Mouse (Mus musculus) liver, embryonic 15.5 days (tissue): ENCODE data around the gene Rassf4. TPM values are rescaled to one million over a fixed set of nuclear protein-coding genes. Genes with fewer than 3 reads are reported as not detected.
"Not testable (repeated sequence)": the region's sequence is repeated elsewhere in the genome, so short reads cannot be mapped to it uniquely, and the experiment has no call there.

Experiments
- ATAC-seq: fragments of 200-750 bp; cut with Nextera tagmentation; 2 replicates; pipeline ENCODE4 v1.8.0; 2017; ENCODE audit warnings: moderate number of reproducible peaks, mild to moderate bottlenecking, moderate library complexity; ENCODE audit not compliant: insufficient read depth
- H3K27ac ChIP-seq: fragments of 300-500 bp; sonication (generic); replicated peaks from 2 replicates; pipeline ENCODE4 v1.5.1; 2015; ENCODE audit warnings: mild to moderate bottlenecking, inconsistent platforms
- H3K27me3 ChIP-seq: fragments of 300-500 bp; sonication (generic); 2 replicates; pipeline ENCODE4 v1.6.1; 2015; ENCODE audit warnings: mild to moderate bottlenecking, inconsistent platforms
- H3K36me3 ChIP-seq: fragments of 300-500 bp; sonication (generic); replicated peaks from 2 replicates; pipeline ENCODE4 v1.6.1; 2015; ENCODE audit warnings: moderate library complexity, mild to moderate bottlenecking, inconsistent platforms
- H3K4me1 ChIP-seq: fragments of 300-500 bp; sonication (generic); replicated peaks from 2 replicates; pipeline ENCODE4 v1.6.1; 2015; ENCODE audit warnings: inconsistent platforms
- H3K4me2 ChIP-seq: fragments of 300-500 bp; sonication (generic); 2 replicates; pipeline ENCODE4 v1.6.1; 2015; ENCODE audit warnings: moderate library complexity, mild to moderate bottlenecking, inconsistent platforms
- H3K4me3 ChIP-seq: fragments of 300-500 bp; sonication (generic); replicated peaks from 2 replicates; pipeline ENCODE4 v1.5.1; 2015; ENCODE audit warnings: mild to moderate bottlenecking, inconsistent platforms
- H3K9ac ChIP-seq: fragments of 300-500 bp; sonication (generic); 2 replicates; pipeline ENCODE4 v1.6.1; 2015; ENCODE audit warnings: moderate library complexity, mild to moderate bottlenecking, inconsistent platforms
- H3K9me3 ChIP-seq: fragments of 300-500 bp; sonication (generic); replicated peaks from 2 replicates; pipeline ENCODE4 v1.6.1; 2016; ENCODE audit warnings: inconsistent platforms
- WGBS: fragments of 180-500 bp; shearing (Covaris S2); methylation state at CpG from one replicate; pipeline ENCODE4 v1.1.7; 2015; ENCODE audit warnings: mixed read lengths; ENCODE audit not compliant: insufficient replicate concordance; 5-methylcytosine and 5-hydroxymethylcytosine counted together
- polyA plus RNA-seq: library from polyadenylated mRNA; unstranded; fragments of >200 nt; fragmentation: Nextera tagmentation; extraction: Ambion mirVana; gene quantifications from 2 replicates; pipeline ENCODE4 v1.2.1, GENCODE M21; 2015

The Rassf4 gene
- polyA plus RNA-seq, 1 experiment from 2014 or later: 7.7 TPM

- no peak for ATAC-seq
- no peak overlapping the region for H3K4me3 ChIP-seq
- no peaks in the 10 kb centered on the region for H3K9me3 ChIP-seq
- no peak overlapping the region for H3K9ac ChIP-seq
- H3K27me3 ChIP-seq: no peaks in the 10 kb centered on the region
- no peaks in the 10 kb centered on the region for H3K36me3 ChIP-seq
- 51% methylated on average over 9 of the region's 9 CpGs for WGBS
- peaks cover 33% of the 10 kb centered on the region for H3K4me1 ChIP-seq
- no peak overlapping the region for H3K4me2 ChIP-seq
- H3K27ac ChIP-seq: peak overlapping the region; percentile 82
Measured at GRCm38 (mm10) chr6:116636581-116637235, 37.0 kb downstream of the Rassf4 start.

GRCm38 (mm10) chr6:116635251-116636180 is 38.2 kb downstream of the Rassf4 start:
- 33% methylated on average over 10 of the region's 10 CpGs for WGBS
- H3K4me2 ChIP-seq: no peak overlapping the region

GRCm38 (mm10) chr6:116633741-116634695 is 39.7 kb downstream of the Rassf4 start:
- peaks cover 39% of the 10 kb centered on the region for H3K4me1 ChIP-seq
- no peaks in the 10 kb centered on the region for H3K27me3 ChIP-seq
- no peak for ATAC-seq
- no peak overlapping the region for H3K4me2 ChIP-seq
- H3K9me3 ChIP-seq: no peaks in the 10 kb centered on the region
- H3K9ac ChIP-seq: no peak overlapping the region
- no peaks in the 10 kb centered on the region for H3K36me3 ChIP-seq
- H3K27ac ChIP-seq: peak overlapping the region; percentile 82; the same call in 1 of the 2 replicates
- H3K4me3 ChIP-seq: no peak overlapping the region
- WGBS: 70% methylated on average over 17 of the region's 17 CpGs

More at GRCm38 (mm10) chr6:116635251-116636180, 38.2 kb downstream of the Rassf4 start:
- Histone ChIP-seq H3K27ac (peak overlapping the region; percentile 82), H3K4me3 (no peak overlapping the region), H3K36me3 (no peaks in the 10 kb centered on the region), H3K9ac (no peak overlapping the region), H3K9me3 (no peaks in the 10 kb centered on the region), H3K4me1 (peaks cover 40% of the 10 kb centered on the region), H3K27me3 (no peaks in the 10 kb centered on the region)
- ATAC-seq: peak; percentile 84

GRCm38 (mm10) chr6:116632129-116632528 is 41.6 kb downstream of the Rassf4 start:
- Histone ChIP-seq H3K9ac (no peak overlapping the region), H3K4me2 (no peak overlapping the region), H3K4me1 (peaks cover 41% of the 10 kb centered on the region), H3K27me3 (no peaks in the 10 kb centered on the region), H3K36me3 (no peaks in the 10 kb centered on the region), H3K27ac (no peak overlapping the region), H3K9me3 (no peaks in the 10 kb centered on the region), H3K4me3 (no peak overlapping the region)
- ATAC-seq: no peak
- 33% methylated on average over 1 of the region's 1 CpGs for WGBS

- Histone ChIP-seq H3K4me1 (peaks cover 22% of the 10 kb centered on the region), H3K36me3 (peaks cover 8% of the 10 kb centered on the region), H3K27me3 (no peaks in the 10 kb centered on the region), H3K9ac (no peak overlapping the region), H3K4me3 (no peak overlapping the region), H3K27ac (no peak overlapping the region), H3K4me2 (no peak overlapping the region), H3K9me3 (no peaks in the 10 kb centered on the region)
- WGBS: 44% methylated on average over 10 of the region's 10 CpGs
- no peak for ATAC-seq
Measured at GRCm38 (mm10) chr6:116629766-116630165, 44.0 kb downstream of the Rassf4 start.

GRCm38 (mm10) chr6:116628539-116629171 is 45.1 kb downstream of the Rassf4 start, which contains the start of gene Zfp422:
Gene Zfp422 (minus strand): TSS chr6:116628999.
- peak within 1 kb of the TSS; percentile 57; the same call in 1 of the 2 replicates for H3K27ac ChIP-seq
- peaks cover 22% of the 10 kb centered on the region for H3K4me1 ChIP-seq
- peak; percentile 74 for ATAC-seq
- no peaks in the 10 kb centered on the region for H3K27me3 ChIP-seq
- H3K36me3 ChIP-seq: peaks cover 11% of the 10 kb centered on the region
- peak within 1 kb of the TSS; percentile 78 for H3K4me2 ChIP-seq
- no peaks in the 10 kb centered on the region for H3K9me3 ChIP-seq
- peak within 1 kb of the TSS; percentile 70 for H3K9ac ChIP-seq
- peak within 1 kb of the TSS; percentile 70 for H3K4me3 ChIP-seq
- under 1% methylated on average over 56 of the region's 56 CpGs for WGBS

DNA sequence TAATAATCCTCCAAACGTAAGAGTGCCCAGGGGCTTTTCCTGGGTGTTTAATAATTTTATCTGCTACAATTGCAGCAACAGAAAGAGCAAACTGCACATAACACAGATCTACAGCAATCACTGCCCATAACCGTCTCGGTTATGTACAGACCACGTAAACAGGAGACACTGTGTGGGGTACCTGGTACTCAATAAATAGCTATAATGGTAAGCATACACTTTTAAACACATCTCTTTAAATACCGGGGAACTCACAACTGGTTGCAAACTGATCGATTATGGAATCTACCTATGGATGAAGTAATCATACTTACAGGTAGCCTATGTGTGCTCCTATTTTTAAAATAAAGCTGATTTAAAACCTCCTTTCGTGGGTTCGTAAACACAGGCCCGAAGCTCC is 45.7 kb downstream of the Rassf4 start:
- Histone ChIP-seq H3K9ac (peak overlapping the region; percentile 70; the same call in 1 of the 2 replicates), H3K36me3 (peaks cover 11% of the 10 kb centered on the region), H3K27ac (0 out of 2 replicates have a peak overlapping the region, but pooled peaks have one; percentile 57), H3K9me3 (no peaks in the 10 kb centered on the region), H3K27me3 (no peaks in the 10 kb centered on the region), H3K4me1 (peaks cover 22% of the 10 kb centered on the region), H3K4me2 (peak overlapping the region; percentile 78), H3K4me3 (peak overlapping the region; percentile 70)
- WGBS: 11% methylated on average over 9 of the region's 9 CpGs
- no peak for ATAC-seq

DNA sequence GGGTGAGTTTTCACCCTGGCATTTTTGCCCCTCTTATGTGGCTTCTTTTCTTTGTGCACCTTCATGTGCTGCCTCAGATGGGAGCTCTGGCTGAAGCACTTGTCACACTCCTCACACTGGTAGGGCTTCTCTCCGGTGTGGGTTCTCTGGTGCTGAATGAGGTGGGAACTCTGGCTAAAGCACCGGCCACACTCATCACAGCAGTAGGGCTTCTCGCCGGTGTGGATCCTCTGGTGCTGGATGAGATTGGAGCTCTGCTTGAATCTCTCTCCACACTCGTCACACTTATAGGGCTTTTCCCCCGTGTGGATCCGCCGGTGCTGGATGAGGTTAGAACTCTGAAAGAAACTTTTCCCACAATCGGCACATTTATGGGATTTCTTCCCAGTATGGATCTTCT is 47.3 kb downstream of the Rassf4 start:
- not testable (repeated sequence) for ATAC-seq, H3K27ac ChIP-seq, H3K4me3 ChIP-seq, H3K27me3 ChIP-seq, H3K9ac ChIP-seq, H3K4me2 ChIP-seq, H3K9me3 ChIP-seq
- 84% methylated on average over 9 of the region's 9 CpGs for WGBS
- peaks cover 15% of the 10 kb centered on the region for H3K4me1 ChIP-seq
- H3K36me3 ChIP-seq: peaks cover 11% of the 10 kb centered on the region

DNA sequence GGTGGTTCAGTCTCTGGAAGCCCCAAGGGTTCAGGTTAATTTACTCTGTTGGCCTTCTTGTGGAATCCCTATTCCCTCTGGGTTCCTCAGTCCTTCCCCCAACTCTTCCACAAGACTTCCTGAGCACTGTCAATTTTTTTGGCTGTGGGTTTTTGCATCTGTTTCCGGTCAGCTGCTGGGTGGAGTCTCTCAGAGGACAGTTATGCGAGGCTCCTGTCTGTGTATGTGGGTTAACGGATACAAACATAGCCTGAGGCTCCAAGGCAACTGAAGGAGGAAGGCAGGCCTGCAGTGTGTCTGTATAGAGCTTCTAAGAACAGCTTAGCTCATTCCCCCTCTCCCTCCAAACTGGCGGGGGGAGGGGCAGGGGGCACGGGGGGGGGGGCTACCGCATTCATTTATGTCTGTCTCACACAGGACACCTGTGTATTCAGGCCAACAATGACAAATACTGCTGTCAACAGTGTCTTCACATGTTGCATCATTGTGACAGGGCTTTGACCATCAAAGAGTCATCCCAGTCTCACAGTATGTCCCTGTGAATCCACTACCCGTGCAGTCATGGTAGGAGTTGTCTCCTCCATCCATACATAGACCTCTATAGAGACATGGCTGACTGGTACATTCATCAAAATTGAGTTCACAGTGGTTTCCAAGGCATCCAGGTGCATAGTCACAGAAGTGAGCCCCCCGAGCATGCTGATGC is 52.3 kb downstream of the Rassf4 start:
- H3K9me3 ChIP-seq: no peaks in the 10 kb centered on the region
- WGBS: 20% methylated on average over 8 of the region's 8 CpGs
- no peaks in the 10 kb centered on the region for H3K4me1 ChIP-seq
- no peak overlapping the region for H3K4me2 ChIP-seq
- ATAC-seq: no peak
- H3K27me3 ChIP-seq: no peaks in the 10 kb centered on the region
- H3K4me3 ChIP-seq: no peak overlapping the region
- H3K27ac ChIP-seq: no peak overlapping the region
- no peak overlapping the region for H3K9ac ChIP-seq
- H3K36me3 ChIP-seq: peaks cover 7% of the 10 kb centered on the region

- Histone ChIP-seq H3K27me3 (no peaks in the 10 kb centered on the region), H3K4me3 (no peak overlapping the region), H3K9me3 (no peaks in the 10 kb centered on the region), H3K27ac (no peak overlapping the region), H3K4me2 (no peak overlapping the region), H3K36me3 (no peaks in the 10 kb centered on the region), H3K4me1 (no peaks in the 10 kb centered on the region), H3K9ac (no peak overlapping the region)
- ATAC-seq: no peak
Measured at GRCm38 (mm10) chr6:116618073-116618472, 55.7 kb downstream of the Rassf4 start.
